Mouse (Mus musculus) hindbrain, embryonic 15.5 days (tissue): ENCODE data around the gene C4b. TPM values are rescaled to one million over a fixed set of nuclear protein-coding genes. Genes with fewer than 3 reads are reported as not detected.
"Not testable (repeated sequence)": the region's sequence is repeated elsewhere in the genome, so short reads cannot be mapped to it uniquely, and the experiment has no call there.

ENCODE experiments used
- ATAC-seq: fragments of 200-750 bp; cut with Nextera tagmentation; 2 replicates; pipeline ENCODE4 v1.8.0; 2017; ENCODE audit warnings: low read depth, moderate number of reproducible peaks, moderate TSS enrichment; ENCODE audit not compliant: low FRiP score
- H3K27ac ChIP-seq: fragments of 300-500 bp; sonication (generic); replicated peaks from 2 replicates; pipeline ENCODE4 v1.5.1; 2015; ENCODE audit warnings: mild to moderate bottlenecking, inconsistent platforms
- H3K27me3 ChIP-seq: fragments of 300-500 bp; sonication (generic); 2 replicates; pipeline ENCODE4 v1.6.1; 2015; ENCODE audit warnings: control low read depth, inconsistent platforms
- H3K36me3 ChIP-seq: fragments of 300-500 bp; sonication (generic); 2 replicates; pipeline ENCODE4 v1.6.1; 2015; ENCODE audit warnings: control low read depth, inconsistent platforms
- H3K4me1 ChIP-seq: fragments of 300-500 bp; sonication (generic); replicated peaks from 2 replicates; pipeline ENCODE4 v1.6.1; 2015; ENCODE audit warnings: control low read depth, inconsistent platforms
- H3K4me2 ChIP-seq: fragments of 300-500 bp; sonication (generic); 2 replicates; pipeline ENCODE4 v1.6.1; 2015; ENCODE audit warnings: moderate library complexity, mild to moderate bottlenecking, inconsistent platforms
- H3K4me3 ChIP-seq: fragments of 300-500 bp; sonication (generic); 2 replicates; pipeline ENCODE4 v1.5.1; 2015; ENCODE audit warnings: mild to moderate bottlenecking, inconsistent platforms
- H3K9ac ChIP-seq: fragments of 300-500 bp; sonication (generic); 2 replicates; pipeline ENCODE4 v1.6.1; 2015; ENCODE audit warnings: inconsistent platforms
- H3K9me3 ChIP-seq: fragments of 300-500 bp; sonication (generic); 2 replicates; pipeline ENCODE4 v1.6.1; 2016; ENCODE audit warnings: control low read depth, inconsistent platforms
- WGBS: fragments of 180-500 bp; shearing (Covaris S2); methylation state at CpG from one replicate; pipeline ENCODE4 v1.1.7; 2015; 5-methylcytosine and 5-hydroxymethylcytosine counted together
- polyA plus RNA-seq: library from polyadenylated mRNA; unstranded; fragments of >200 nt; fragmentation: Nextera tagmentation; extraction: Ambion mirVana; gene quantifications from 2 replicates; pipeline ENCODE4 v1.2.1, GENCODE M21; 2015

Gene C4b
- polyA plus RNA-seq, result 0.21 and 0.47 TPM in 2 replicates

DNA sequence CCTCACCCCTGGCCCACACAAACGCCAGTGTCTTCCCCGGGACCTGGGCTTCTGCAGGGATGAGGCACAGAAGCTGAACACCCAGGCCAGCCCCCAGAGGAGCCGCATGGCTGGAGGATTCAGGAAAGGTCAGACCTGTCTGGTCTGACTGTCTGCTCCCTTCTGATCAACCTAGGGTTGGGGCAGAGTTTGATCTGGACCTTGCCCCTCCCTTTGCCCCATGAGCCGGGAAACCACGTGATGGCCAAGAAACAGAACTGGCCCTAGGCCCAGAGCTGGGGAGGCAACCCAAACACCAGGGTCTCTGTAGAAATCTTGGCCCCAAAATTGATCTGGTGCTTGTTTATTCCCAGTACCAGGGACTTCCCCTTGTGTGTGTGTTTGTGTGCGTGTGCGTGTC is at the start of gene C4b:
TSS of gene C4b (minus strand) at position 164 of the 400 bp plus-strand sequence.
- H3K36me3 ChIP-seq, result no peaks in the 10 kb centered on the region
- no peak within 1 kb of the TSS for H3K4me3 ChIP-seq
- no peaks in the 10 kb centered on the region for H3K4me1 ChIP-seq
- H3K27ac ChIP-seq, result no peak within 1 kb of the TSS
- WGBS, result 94% methylated on average over 7 of the region's 7 CpGs
- no peak within 1 kb of the TSS for H3K9ac ChIP-seq
- no peak within 1 kb of the TSS for H3K4me2 ChIP-seq
- no peaks in the 10 kb centered on the region for H3K27me3 ChIP-seq
- no peak for ATAC-seq
- no peaks in the 10 kb centered on the region for H3K9me3 ChIP-seq

DNA sequence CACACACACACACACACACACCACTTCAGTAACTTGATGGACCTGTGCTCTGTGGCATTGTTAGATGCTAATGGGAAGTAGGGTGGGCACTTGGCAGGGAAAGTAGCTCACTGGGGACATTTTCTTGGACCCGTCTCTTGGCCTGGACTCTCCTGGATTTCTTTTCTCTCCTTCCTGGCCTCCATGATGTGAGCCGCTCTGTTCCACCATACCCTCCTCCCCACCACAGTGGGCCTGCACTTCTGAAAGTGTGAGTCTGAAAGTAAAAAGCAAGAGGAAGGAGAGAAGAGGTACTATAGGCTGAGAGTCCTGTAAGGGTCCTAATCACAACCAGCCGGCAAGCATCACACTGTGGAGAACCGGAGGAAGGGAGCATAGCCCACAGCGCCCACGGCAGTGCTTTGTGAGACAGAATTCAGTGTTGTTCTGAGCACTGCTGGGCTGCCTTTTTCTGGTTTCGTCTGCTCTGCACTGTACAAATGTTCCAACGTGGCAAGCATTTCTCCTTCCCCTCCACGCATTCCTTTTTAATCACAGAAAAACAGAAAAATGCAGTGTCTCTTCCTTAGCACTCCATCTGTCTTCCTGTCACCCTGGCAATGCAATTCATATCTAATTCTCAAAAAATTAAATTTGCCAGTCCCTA is 34.1 kb upstream of the C4b start:
- Histone ChIP-seq H3K4me3 (no peak overlapping the region), H3K4me2 (no peak overlapping the region), H3K36me3 (no peaks in the 10 kb centered on the region), H3K27ac (no peak overlapping the region), H3K9ac (no peak overlapping the region), H3K9me3 (no peaks in the 10 kb centered on the region), H3K4me1 (no peaks in the 10 kb centered on the region), H3K27me3 (no peaks in the 10 kb centered on the region)
- WGBS, result 79% methylated on average over 9 of the region's 9 CpGs
- no peak for ATAC-seq

DNA sequence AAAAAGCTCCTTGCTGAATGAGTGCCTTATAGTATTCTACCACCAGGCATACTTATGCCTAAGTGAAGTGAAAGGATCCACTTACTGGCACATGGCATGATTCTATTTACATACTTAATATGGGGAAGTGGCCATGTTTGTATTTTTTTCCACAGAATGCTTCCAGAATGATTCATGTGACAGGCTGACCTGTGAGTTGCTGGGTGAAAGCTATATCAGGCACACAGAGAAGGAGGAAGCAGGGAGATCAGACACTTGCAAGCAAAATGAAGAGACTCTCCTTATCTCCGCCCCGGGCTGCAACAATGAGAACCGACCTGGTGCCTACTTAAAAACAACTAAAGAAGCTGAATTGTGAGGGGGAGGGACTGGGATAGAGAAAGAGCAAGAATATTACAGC is 17.8 kb upstream of the C4b start:
- no peak overlapping the region for H3K4me2 ChIP-seq
- no peak overlapping the region for H3K4me3 ChIP-seq
- H3K9ac ChIP-seq, result no peak overlapping the region
- H3K27me3 ChIP-seq, result no peaks in the 10 kb centered on the region
- H3K9me3 ChIP-seq, result no peaks in the 10 kb centered on the region
- WGBS, result 83% methylated on average over 3 of the region's 3 CpGs
- H3K27ac ChIP-seq, result no peak overlapping the region
- H3K36me3 ChIP-seq, result no peaks in the 10 kb centered on the region
- no peaks in the 10 kb centered on the region for H3K4me1 ChIP-seq
- no peak for ATAC-seq

DNA sequence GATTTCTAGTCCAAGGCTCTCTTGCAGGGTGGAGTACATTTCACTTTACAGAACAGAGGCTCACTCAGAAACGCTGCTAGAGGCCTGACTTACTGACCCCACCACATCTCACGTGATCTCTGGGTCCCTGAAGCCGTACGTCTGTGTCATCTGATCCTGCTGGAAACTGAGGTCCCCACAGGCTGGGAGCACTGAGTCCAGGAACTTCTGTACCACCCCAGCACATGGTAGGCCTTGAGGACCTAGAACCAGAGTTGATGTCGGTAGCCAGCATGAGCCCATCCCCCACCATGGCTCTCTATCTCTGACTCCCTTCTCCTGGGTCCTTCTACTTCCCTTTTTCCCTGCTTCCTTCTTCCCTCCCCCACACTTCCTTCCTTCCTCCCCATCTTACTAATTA is 2.8 kb upstream of the C4b start:
- Histone ChIP-seq H3K27me3 (no peaks in the 10 kb centered on the region), H3K36me3 (no peaks in the 10 kb centered on the region), H3K4me3 (no peak overlapping the region), H3K9me3 (no peaks in the 10 kb centered on the region), H3K4me2 (no peak overlapping the region), H3K27ac (no peak overlapping the region), H3K9ac (no peak overlapping the region), H3K4me1 (no peaks in the 10 kb centered on the region)
- ATAC-seq, result no peak
- 86% methylated on average over 5 of the region's 5 CpGs for WGBS

DNA sequence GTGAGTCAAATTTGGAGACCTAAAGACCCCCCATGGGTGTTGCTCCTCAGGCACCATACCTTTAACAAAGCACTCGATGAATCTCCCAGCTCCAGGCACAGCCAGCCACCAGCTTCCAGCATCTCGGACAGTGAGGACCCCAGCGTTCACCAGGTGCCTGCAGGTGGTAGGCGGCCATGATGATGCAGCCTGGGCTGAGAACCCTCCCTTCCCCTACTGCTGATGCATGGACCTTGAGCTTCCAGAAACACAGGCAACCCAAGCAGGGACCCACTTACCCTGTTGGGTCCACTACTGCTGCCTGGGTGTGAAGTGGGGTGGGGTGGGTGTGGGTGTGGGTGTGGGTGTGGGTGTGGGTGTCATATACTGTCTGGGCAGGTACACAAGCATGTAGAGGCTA is 1.5 kb upstream of the C4b start:
- not testable (repeated sequence) for H3K27me3 ChIP-seq, H3K9ac ChIP-seq, H3K9me3 ChIP-seq, H3K4me1 ChIP-seq, ATAC-seq, H3K4me3 ChIP-seq, H3K4me2 ChIP-seq, H3K27ac ChIP-seq, H3K36me3 ChIP-seq
- 94% methylated on average over 4 of the region's 4 CpGs for WGBS

DNA sequence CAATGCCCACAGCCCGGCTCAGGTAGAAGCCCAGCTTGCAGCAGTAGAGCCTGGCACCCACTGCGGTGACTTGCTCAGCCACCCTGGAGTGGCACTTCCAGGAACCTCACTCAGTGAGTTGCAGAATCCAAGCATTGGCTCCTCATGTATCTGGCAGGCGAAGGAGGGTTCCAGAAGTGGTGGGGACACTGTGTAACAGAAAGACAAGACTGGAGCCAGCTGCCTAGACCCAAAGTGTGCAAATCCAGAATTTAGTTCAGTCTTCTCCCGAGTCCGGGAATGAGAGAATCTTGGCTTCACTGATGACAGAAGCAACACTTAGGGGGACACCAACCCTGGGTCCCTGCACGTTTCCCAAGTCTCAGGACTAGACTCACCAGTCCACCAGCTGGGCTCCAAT is 929 bp upstream of the C4b start:
- not testable (repeated sequence) for H3K36me3 ChIP-seq, H3K27me3 ChIP-seq, ATAC-seq, H3K27ac ChIP-seq, H3K4me3 ChIP-seq, H3K9me3 ChIP-seq, H3K4me1 ChIP-seq, H3K4me2 ChIP-seq, H3K9ac ChIP-seq
- 94% methylated on average over 6 of the region's 6 CpGs for WGBS

DNA sequence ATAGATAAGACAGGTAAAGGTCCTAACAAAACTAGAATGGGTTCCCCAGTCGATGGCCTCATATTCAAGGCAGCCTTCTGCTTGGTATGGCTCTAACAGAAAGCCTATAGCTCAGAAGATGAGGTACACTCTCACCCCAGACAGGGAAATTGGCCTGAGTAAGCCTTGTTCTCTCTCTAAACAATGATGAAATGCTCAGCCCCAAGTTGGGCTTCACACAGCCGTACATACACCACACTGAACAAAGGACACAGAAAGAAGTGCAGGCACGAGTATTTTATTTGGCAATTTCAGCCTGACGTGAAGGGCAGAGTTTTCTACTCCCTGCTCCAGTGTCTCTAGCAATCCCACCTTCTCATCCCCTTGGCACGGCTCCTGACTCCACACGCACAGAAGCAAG is 524 bp upstream of the C4b start:
- Histone ChIP-seq H3K36me3 (no peaks in the 10 kb centered on the region), H3K9ac (no peak overlapping the region), H3K4me3 (no peak overlapping the region), H3K4me1 (no peaks in the 10 kb centered on the region), H3K27me3 (no peaks in the 10 kb centered on the region), H3K4me2 (no peak overlapping the region), H3K27ac (no peak overlapping the region), H3K9me3 (no peaks in the 10 kb centered on the region)
- no peak for ATAC-seq
- 84% methylated on average over 6 of the region's 6 CpGs for WGBS

DNA sequence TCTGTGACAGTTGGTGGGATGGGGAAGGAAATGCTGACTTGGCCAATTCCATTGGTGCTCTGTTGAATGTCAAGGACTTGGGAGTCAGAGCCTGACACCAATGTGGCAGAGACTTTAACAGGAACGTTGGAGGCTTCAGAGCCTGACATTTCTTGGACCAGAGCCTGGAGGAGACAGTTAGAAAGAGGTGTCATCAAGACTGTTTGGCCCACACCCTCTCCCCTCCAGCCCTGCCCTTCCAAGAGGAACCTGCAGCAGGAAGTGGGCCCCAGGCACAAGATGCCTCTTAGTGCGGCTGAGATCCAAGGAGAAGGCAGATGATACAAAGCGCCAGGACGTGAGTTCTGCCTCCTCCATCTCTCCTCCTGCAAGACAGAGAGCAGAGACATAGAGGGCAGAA is 3.4 kb downstream of the C4b start:
- Histone ChIP-seq H3K4me3 (no peak overlapping the region), H3K36me3 (no peaks in the 10 kb centered on the region), H3K4me2 (no peak overlapping the region), H3K9me3 (no peaks in the 10 kb centered on the region), H3K4me1 (no peaks in the 10 kb centered on the region), H3K27ac (no peak overlapping the region), H3K27me3 (no peaks in the 10 kb centered on the region), H3K9ac (no peak overlapping the region)
- ATAC-seq, result no peak
- WGBS, result 84% methylated on average over 4 of the region's 4 CpGs

DNA sequence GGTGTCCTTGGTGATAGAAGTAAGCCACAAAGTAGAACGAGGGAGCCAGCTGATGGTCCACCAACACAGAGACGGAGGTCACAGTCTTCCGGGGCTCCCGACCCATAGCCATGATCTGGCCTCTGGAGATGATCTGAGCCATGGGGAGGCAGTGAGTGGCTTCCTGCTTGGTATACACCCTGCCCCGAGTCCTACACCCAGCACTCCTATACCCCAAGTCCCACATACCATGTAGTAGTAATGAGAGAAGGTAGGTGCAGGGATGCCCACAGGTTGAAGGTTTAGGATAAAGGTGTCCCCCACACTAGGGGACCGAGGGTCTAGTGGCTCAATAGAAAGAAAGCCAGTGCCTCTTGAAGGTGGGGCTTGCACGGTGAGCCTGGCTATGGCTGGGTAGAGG is 4.0 kb downstream of the C4b start:
- not testable (repeated sequence) for H3K9ac ChIP-seq, H3K27ac ChIP-seq, H3K27me3 ChIP-seq, H3K9me3 ChIP-seq, ATAC-seq, H3K4me2 ChIP-seq, H3K4me1 ChIP-seq, H3K4me3 ChIP-seq, H3K36me3 ChIP-seq
- WGBS, result 85% methylated on average over 7 of the region's 7 CpGs

DNA sequence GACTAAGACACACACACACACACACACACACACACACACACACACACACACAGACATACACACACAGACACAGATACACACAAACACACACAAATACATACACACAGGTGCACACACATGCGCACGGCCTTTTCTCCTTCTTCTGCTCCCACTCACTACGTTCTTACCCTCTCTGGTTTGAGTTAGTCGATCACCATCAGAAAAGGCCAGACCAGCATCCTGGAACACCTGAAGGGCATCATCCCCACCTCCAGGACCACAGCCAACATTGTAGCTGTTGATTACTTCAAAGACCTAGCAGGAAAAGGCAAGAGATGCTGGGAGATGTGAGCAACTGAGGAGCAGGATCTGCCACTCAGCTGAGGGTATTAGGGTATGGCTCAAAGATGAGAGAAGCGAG is 6.2 kb downstream of the C4b start:
- not testable (repeated sequence) for H3K9me3 ChIP-seq, H3K9ac ChIP-seq, ATAC-seq, H3K4me1 ChIP-seq, H3K36me3 ChIP-seq, H3K4me3 ChIP-seq, H3K4me2 ChIP-seq, H3K27ac ChIP-seq, H3K27me3 ChIP-seq
- WGBS, result 83% methylated on average over 5 of the region's 5 CpGs

DNA sequence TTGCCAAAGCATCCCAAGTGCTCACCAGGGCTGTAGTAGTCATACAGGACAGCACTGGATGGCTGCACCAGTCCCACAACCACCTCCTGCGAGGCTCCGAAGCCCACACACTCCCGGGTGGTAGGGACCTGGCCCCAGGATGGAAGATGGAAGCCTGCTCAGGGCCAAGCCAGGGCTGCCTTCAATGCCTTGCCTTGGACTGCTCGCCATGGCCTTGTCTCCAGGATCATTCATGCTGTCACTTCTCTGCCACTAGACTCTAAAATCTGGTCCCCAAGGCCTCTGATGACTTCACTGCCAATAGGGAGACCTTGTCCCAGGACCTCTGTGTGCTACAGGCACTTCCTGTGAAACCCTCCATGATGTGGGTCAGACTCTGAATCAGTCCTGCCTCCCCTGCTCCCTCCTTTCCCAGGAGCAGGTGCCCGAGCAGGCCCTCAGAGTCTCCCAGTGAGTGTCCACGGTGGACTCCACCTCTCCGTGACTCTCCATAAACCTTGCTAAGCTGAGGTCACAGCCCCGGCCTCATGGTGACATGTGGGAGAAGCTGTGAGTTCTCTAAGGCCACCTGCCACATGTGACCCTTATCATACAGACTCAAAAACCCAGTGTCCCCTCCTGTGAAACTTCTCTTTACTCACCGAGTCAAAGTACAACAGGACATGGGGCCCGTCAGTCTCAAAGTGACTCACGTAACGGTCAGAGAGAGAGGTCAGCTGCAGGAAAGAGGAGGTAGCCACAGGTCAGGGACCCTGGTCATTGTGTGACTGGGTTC is 13.7 kb downstream of the C4b start:
- not testable (repeated sequence) for ATAC-seq

DNA sequence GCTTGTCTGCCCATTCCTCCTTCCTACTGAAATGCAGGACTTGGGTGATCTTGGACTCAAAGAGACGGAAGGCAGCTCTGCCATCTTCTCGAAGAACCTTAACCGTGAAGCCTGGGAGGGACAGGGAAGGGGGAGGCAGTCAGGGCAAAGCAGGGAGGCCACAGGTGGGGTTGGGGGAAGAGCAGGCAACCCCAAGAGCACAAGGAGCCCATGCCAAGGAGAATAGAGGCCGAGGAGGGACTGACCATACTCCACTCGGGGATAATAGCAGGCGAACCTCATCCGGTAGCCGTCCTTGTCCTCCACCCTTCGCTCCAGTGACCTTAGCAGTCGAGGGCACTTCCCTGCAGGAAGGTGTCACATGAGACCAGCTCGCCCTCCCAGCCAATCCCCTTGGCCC is 14.5 kb downstream of the C4b start:
- not testable (repeated sequence) for H3K36me3 ChIP-seq, H3K27ac ChIP-seq, H3K4me1 ChIP-seq, H3K27me3 ChIP-seq, H3K9ac ChIP-seq, H3K9me3 ChIP-seq, ATAC-seq, H3K4me2 ChIP-seq, H3K4me3 ChIP-seq
- WGBS, result 81% methylated on average over 11 of the region's 11 CpGs

More for the DNA sequence above, 13.7 kb downstream of the C4b start:
- not testable (repeated sequence) for H3K36me3 ChIP-seq, H3K27me3 ChIP-seq, H3K4me2 ChIP-seq, H3K4me3 ChIP-seq, H3K9me3 ChIP-seq, H3K27ac ChIP-seq, H3K9ac ChIP-seq, H3K4me1 ChIP-seq
- 88% methylated on average over 12 of the region's 12 CpGs for WGBS

DNA sequence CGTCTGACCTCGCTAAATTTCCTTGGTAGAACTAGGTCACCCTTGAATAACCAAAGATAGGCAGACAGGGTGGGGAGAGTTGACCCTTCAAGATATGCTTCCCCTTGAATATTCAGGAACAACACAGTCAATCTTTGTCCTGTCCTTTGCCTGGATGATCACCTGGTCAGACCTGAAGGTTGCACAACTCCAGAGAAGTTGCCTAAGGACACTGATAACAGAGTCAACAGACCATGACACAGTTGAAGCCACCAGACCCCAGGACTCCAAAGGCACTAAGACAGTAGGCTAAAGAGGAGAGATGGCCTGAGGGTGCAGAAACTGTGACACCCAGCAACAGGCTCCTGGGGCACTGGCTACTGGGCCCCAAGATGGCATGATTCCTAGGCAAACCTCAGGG is 15.8 kb downstream of the C4b start:
- no peaks in the 10 kb centered on the region for H3K9me3 ChIP-seq
- no peaks in the 10 kb centered on the region for H3K4me1 ChIP-seq
- H3K4me3 ChIP-seq, result no peak overlapping the region
- H3K27me3 ChIP-seq, result no peaks in the 10 kb centered on the region
- no peak overlapping the region for H3K4me2 ChIP-seq
- no peak overlapping the region for H3K27ac ChIP-seq
- no peak for ATAC-seq
- WGBS, result 86% methylated on average over 2 of the region's 2 CpGs
- H3K9ac ChIP-seq, result no peak overlapping the region
- H3K36me3 ChIP-seq, result no peaks in the 10 kb centered on the region
